Mouse (Mus musculus): ENCODE results near the gene Hnrnpul2.

Hnrnpul2 gene

GRCm38 (mm10) chr19:8819596-8820423 is at the start of gene Hnrnpul2:
Gene Hnrnpul2 (plus strand): TSS chr19:8820010.
- DNase-seq (ENCODE audit: low spot score in 2 of 2) = peak; percentile 99

DNA sequence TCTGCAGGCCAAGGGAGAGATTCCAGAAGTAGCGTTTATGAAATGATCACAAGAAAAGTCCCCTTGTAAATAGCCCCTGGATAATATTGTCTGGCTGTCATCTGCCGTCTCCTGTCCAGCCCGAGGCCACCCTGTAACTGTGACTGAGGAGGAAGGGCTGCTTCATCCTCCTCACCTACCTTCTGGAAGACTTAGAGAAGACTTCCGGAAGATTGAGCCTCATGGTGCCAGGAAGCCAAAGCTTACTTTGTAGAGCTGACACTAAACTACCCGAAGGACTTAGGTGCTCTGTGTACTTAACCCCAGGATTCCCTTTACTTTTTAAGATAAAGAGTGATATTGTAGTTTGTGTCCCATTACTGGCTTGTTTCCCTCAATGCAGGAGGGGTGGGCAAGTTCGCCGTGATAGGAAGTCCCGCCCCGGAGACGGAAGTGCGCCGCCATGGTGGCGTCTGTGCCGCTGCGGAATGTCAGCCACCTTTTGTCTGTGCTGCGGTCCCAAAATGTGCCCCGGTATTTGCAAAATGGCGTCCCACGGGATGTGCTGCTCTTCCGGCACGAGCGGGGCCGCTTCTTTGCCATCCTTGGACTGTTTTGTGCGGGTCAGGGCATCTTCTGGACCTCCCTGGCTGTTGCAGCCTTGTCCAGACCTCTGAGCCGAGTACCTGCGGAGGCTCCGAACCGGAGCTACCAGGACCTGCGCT is 49.1 kb upstream of the Hnrnpul2 start, which contains the start of gene Tmem223:
Gene Tmem223, plus strand, starts transcription at position 430 of the 704 bp plus-strand sequence.
- peak; percentile 83 to 85 for DNase-seq (ENCODE audit: low spot score in 2 of 2)

GRCm38 (mm10) chr19:8772996-8773395 is 46.8 kb upstream of the Hnrnpul2 start:
- no peak for DNase-seq (ENCODE audit: low spot score in 2 of 2)

DNA sequence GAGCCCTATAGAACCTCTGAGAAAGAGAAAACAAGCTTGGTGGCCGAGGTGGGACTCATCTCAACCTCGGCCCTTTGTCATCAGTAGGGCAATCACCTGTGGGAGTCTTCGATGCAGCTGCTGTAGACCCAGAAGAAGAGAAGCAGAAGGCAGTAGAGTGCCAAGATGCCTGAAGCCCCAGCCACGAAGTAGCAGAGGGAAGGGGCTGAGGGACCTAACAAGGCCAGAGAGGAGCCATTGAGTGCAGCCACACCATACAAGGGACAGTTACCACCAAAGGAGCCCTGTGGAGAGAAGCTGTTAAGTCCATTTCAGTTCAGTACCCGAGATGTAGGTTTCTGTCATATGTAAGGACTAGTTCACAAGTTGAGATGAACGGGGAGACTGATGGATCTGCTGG is 46.4 kb upstream of the Hnrnpul2 start:
- no peak for DNase-seq (ENCODE audit: low spot score in 2 of 2)

GRCm38 (mm10) chr19:8774086-8774835 is 45.5 kb upstream of the Hnrnpul2 start, which contains the start of gene Tmem179b:
Gene Tmem179b (minus strand): TSS chr19:8774467.
- DNase-seq (ENCODE audit: low spot score in 2 of 2) = peak; percentile 93 to 95

- peak in 1 of 2 experiments; percentile 32 for DNase-seq (ENCODE audit: low spot score in 2 of 2)
Observed at GRCm38 (mm10) chr19:8774951-8775421, 44.8 kb upstream of the Hnrnpul2 start.

GRCm38 (mm10) chr19:8786008-8786781 is 33.6 kb upstream of the Hnrnpul2 start, which contains the start of gene Taf6l:
Gene Taf6l (minus strand): TSS chr19:8786417.
- DNase-seq (ENCODE audit: low spot score in 2 of 2) = peak; percentile 94 to 97

DNA sequence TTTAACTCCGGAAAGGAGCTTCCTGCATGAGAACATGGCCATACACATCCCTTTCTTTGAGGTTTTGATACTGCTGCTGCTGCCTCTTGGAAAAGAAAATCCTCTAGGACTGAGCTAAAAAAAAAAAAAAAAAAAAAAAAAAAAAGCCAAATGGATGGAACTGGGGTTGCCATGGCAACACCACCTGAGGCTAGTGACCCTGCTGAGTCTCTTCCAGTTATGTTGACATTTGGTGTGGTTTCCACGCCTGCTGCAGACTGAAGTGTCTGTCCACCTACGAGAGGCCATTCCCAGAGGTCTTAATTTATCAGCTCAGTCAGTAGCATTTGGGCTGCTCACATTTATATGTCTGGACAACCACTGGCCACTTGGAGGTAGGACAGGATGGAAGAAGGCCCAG is 31.3 kb upstream of the Hnrnpul2 start:
- no peak for DNase-seq (ENCODE audit: low spot score in 2 of 2)

- DNase-seq (ENCODE audit: low spot score in 2 of 2) = no peak
Observed at GRCm38 (mm10) chr19:8789171-8789570, 30.6 kb upstream of the Hnrnpul2 start.

- no peak for DNase-seq (ENCODE audit: low spot score in 2 of 2)
Observed at GRCm38 (mm10) chr19:8790171-8790570, 29.6 kb upstream of the Hnrnpul2 start.

GRCm38 (mm10) chr19:8798264-8798946 is 21.4 kb upstream of the Hnrnpul2 start, which contains the start of gene Polr2g:
Gene Polr2g (minus strand): TSS chr19:8798577.
- DNase-seq (ENCODE audit: low spot score in 2 of 2) = peak; percentile 93 to 94

DNA sequence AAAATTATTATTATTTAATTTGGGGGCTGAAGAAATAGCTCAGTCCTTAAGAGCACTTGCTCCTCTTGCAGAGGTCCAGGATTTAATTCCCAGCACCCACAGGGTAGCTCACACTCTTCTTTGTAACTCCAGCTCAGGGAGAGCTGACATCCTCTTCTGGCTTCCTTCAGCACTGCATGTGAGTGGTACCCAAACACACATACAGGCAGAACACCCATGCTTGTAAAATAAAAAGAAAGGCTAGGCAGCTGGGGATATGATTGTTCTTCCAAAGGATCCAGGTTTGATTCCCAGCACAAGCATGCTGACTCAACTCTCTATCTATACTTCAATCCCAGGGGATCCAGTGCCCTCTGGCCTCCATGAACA is 20.9 kb upstream of the Hnrnpul2 start:
- no peak for DNase-seq (ENCODE audit: low spot score in 2 of 2)

- peak; percentile 98 to 99 for DNase-seq (ENCODE audit: low spot score in 2 of 2)
Observed at GRCm38 (mm10) chr19:8802130-8802821, 17.5 kb upstream of the Hnrnpul2 start, which contains the start of gene Zbtb3. Gene Zbtb3 (plus strand): TSS chr19:8802555.

DNA sequence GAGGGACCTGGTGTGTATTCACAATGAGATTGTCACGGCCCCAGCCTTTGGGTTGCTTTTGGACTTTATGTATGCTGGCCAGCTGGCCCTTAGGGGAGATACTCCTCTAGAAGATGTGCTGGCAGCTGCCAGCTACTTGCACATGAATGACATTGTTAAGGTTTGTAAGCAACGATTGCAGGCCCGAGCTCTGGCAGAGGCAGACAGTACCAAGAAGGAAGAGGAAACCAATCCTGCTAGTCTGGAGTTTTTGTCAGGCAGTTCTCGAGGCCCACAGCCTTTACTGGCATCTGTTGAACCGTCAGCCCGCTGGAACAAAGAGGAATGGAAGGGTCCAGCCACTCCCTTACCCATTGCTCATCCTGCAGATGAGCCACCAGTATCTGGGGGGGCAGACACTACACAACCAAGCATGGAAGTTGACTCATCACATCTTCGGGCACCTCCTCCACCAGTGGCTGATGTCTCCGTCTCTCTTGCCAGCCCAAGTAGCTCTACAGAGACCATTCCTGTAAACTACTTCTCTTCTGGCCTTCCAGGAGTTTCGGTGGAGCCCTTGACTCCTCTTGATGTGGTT is 16.5 kb upstream of the Hnrnpul2 start:
- no peak for DNase-seq (ENCODE audit: low spot score in 2 of 2)

GRCm38 (mm10) chr19:8803879-8804660 is 15.7 kb upstream of the Hnrnpul2 start:
- no peak for DNase-seq (ENCODE audit: low spot score in 2 of 2)

DNA sequence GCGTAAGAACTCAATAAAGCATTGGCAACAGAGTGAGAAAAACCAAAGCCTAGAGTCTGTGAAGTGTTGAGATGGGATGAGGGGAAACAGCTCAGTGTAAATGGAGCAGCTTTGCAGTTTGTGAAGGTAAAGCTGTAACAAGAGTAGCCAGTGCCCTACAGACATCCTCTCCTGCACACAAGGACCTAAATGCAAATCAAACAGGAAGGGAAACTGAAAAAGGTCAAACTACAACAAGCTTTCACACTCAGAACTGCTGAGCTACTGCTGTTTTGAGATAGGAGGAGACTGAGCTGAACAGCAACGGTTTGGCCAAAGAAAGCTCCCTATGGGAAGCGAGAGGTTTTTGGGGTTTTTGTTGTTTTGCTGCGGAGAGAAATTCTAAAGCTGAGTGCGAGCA is 13.0 kb upstream of the Hnrnpul2 start:
- DNase-seq (ENCODE audit: low spot score in 2 of 2) = no peak

- no peak for DNase-seq (ENCODE audit: low spot score in 2 of 2)
Observed at GRCm38 (mm10) chr19:8815812-8816211, 4.0 kb upstream of the Hnrnpul2 start.

DNA sequence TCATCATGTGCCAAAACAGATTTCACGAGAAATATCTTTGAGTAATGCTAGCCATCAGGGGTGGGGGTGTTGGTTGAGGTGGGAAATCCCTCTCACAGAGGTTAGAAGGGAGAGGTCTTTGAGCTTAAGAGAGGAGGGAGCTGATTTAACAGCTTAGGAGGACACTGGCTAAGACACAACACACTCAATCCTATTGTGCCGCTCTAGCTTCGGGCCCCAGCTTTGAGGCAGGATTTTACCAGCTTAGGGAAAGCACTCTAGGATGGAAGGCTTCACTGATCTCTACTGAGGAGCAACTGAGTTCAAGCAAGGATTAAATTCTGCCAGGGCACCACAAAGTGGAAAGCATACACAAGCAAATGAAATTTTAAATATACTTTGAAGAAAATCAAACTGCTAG is 2.8 kb upstream of the Hnrnpul2 start:
- no peak for DNase-seq (ENCODE audit: low spot score in 2 of 2)
